Comparison of ENCODE assay signal across 13 mouse cellular contexts in genomic region chr17:4947439-4947838, GRCm38 (mm10). TPM values are rescaled to one million over a fixed set of nuclear protein-coding genes. Genes with fewer than 3 reads are reported as not detected.
DNase-seq lines count a peak whose midpoint lies in the region; ATAC-seq and TF ChIP-seq lines count a peak whose summit lies in the region.
"Had no signal": no experiment of that assay in that cellular context is flagged by ENCODE, and none has a peak within 500 bp of the region (broad histone marks: within the 10 kb centered on the region; RNA-seq: fewer than 3 reads in every experiment).

No protein-coding gene starts in this region.

- ATAC-seq in intestine, embryonic 15.5 days: peak; percentile 69
- no peak for ATAC-seq in kidney, postnatal 0 days (replicated peaks; ENCODE audit: low FRiP score, low read depth)
- no peak for ATAC-seq in granulocyte monocyte progenitor cell, adult 5-6 weeks (replicated peaks; ENCODE audit: poor library complexity, severe bottlenecking)

- 49% methylated on average over 2 of the region's 2 CpGs for WGBS in intestine, embryonic 15.5 days
- 46% methylated on average over 2 of the region's 2 CpGs for WGBS in kidney, postnatal 0 days

- H3K27me3 ChIP-seq in intestine, embryonic 15.5 days (replicated peaks): no peaks in the 10 kb centered on the region
- H3K27me3 ChIP-seq in kidney, postnatal 0 days (ENCODE audit: insufficient read depth, low read length): no peaks in the 10 kb centered on the region
- H3K27me3 ChIP-seq: limb, embryonic 15.5 days had no signal

- H3K27ac ChIP-seq in intestine, embryonic 15.5 days: peak overlapping the region; percentile 71
- H3K27ac ChIP-seq in kidney, postnatal 0 days: peak overlapping the region; percentile 96

- no peak overlapping the region for H3K9ac ChIP-seq in intestine, embryonic 15.5 days
- no peak overlapping the region for H3K9ac ChIP-seq in kidney, postnatal 0 days (ENCODE audit: low read depth, low read length)
- H3K9ac ChIP-seq: limb, embryonic 15.5 days had no signal

- peaks cover 11% of the 10 kb centered on the region; the same call in 1 of the 2 replicates for H3K4me1 ChIP-seq in intestine, embryonic 15.5 days (replicated peaks)
- peaks cover 23% of the 10 kb centered on the region for H3K4me1 ChIP-seq in kidney, postnatal 0 days (replicated peaks; ENCODE audit: insufficient read depth, low read length)

- no peak for TF ChIP-seq CTCF in kidney, postnatal 0 days (IDR thresholded peaks at IDR 0.05; ENCODE audit: low read depth)

- DNase-seq in cerebellum, adult 9-10 months: peak; percentile 25
- DNase-seq in cerebellum, adult 11-12 months: no peak
- peak; percentile 18 for DNase-seq in kidney, postnatal 0 days (ENCODE audit: low spot score)
- DNase-seq in lung, postnatal 25 days (ENCODE audit: low spot score): peak; percentile 43
- DNase-seq in embryo, embryonic 11 days: no peak
- DNase-seq in thymus, postnatal 4 days: no peak
- DNase-seq: heart, postnatal 36 days; right cerebral cortex, postnatal 4 days had no signal

- no peaks in the 10 kb centered on the region for H3K36me3 ChIP-seq in intestine, embryonic 15.5 days
- no peaks in the 10 kb centered on the region for H3K36me3 ChIP-seq in kidney, postnatal 0 days (ENCODE audit: insufficient read depth, low read length)
- H3K36me3 ChIP-seq: heart, embryonic 10.5 days; limb, embryonic 15.5 days had no signal

- H3K4me2 ChIP-seq in intestine, embryonic 15.5 days (replicated peaks): 0 out of 2 replicates have a peak overlapping the region, but pooled peaks have one; percentile 2
- no peak overlapping the region; the same call in 1 of the 2 replicates for H3K4me2 ChIP-seq in kidney, postnatal 0 days (ENCODE audit: low read length)

- no peak overlapping the region for H3K4me3 ChIP-seq in intestine, embryonic 15.5 days (replicated peaks)
- no peak overlapping the region for H3K4me3 ChIP-seq in kidney, postnatal 0 days (replicated peaks; ENCODE audit: low read depth, low read length)
- H3K4me3 ChIP-seq: limb, embryonic 15.5 days; megakaryocyte, embryonic 14.5 days had no signal

- no peaks in the 10 kb centered on the region for H3K9me3 ChIP-seq in intestine, embryonic 15.5 days
- H3K9me3 ChIP-seq in kidney, postnatal 0 days (replicated peaks; ENCODE audit: low read length): no peaks in the 10 kb centered on the region
- H3K9me3 ChIP-seq: heart, embryonic 10.5 days; limb, embryonic 15.5 days; megakaryocyte, embryonic 14.5 days had no signal

RNA-seq across cellular contexts. Expression of gene Arid1b, which starts 46.7 kb away (rescaled TPM):
- polyA plus RNA-seq in intestine, embryonic 15.5 days (2015; fragmentation: Nextera tagmentation; extraction: Ambion mirVana): 7.4 and 9.1 TPM in 2 replicates
- polyA plus RNA-seq in kidney, postnatal 0 days (2015; fragmentation: Nextera tagmentation; extraction: Ambion mirVana): 9.2 and 10.1 TPM in 2 replicates
- 39.2 and 51.1 TPM in 2 replicates for total RNA-seq in granulocyte monocyte progenitor cell, adult 5-6 weeks (2014; fragmentation: Nextera tagmentation)
- total RNA-seq in granulocyte monocyte progenitor cell, adult 5-6 weeks (2017): 24.1 and 29.4 TPM in 2 replicates

Comparison
In these comparisons a context has a peak if more than half of its experiments do, and no peak if none do; other contexts are left out.
1. DNase-seq: peak in cerebellum, adult 9-10 months (single experiment), kidney, postnatal 0 days (single experiment) and lung, postnatal 25 days (single experiment); none in cerebellum, adult 11-12 months (single experiment), embryo, embryonic 11 days (single experiment) and thymus, postnatal 4 days (single experiment).